Mouse (Mus musculus) retina, embryonic 14.5 days (tissue): ENCODE measurements around the gene Rhebl1.
A peak's percentile ranks its signal among the peaks of the same experiment; 100 is the strongest.

ENCODE experiments used
- DNase-seq: peaks from one replicate; pipeline ENCODE4 v3.0.0-alpha.2; 2015; ENCODE audit warnings: low spot score

Rhebl1 gene

DNA sequence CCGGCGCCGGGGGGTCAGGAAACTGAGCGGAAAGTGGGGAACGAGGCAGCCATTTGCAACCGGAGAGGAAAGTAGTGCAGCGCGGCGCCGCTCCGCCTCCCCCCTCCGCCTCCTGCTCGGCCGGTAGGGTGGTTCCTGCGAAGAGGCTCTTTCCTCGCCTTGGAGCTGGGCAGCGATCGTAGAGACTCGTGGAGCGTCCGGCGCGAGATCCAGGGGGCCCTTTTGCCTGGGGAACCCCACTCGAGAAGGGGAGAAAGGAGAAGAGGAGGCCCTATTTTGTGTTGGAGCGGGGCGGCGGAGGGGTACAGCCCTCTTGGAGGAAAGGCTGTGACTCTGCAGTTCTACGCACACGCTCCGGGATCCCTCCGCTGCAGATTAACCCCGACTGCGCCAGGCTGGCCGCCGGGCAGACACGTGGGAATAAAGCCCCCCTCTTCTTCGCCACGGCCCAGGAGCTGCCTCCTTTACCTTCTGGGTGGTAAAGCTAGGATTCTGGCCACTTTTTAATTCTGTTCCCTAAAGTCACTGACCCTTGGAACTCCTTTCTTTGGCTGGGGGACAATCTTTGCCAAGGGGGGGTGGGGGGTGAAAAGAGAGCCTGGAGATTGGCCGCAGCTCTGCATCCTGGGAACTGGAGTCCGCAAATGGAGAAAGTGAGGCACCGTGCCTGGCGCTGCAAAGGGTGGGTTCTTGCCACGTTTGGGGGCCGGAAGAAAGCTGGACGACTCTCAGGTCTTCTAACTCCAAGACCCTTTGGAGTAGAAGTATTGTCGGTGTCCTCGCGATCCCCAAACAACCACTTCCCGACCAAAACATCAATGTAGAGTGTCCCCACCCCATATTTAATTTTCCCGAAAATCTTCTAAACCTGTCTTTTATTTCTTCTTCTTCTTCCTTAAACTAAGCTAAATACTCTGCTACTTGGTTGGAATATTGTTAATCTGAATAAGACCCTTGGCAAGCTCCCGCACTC is 22.1 kb downstream of the Rhebl1 start:
- DNase-seq, result peak; percentile 96

DNA sequence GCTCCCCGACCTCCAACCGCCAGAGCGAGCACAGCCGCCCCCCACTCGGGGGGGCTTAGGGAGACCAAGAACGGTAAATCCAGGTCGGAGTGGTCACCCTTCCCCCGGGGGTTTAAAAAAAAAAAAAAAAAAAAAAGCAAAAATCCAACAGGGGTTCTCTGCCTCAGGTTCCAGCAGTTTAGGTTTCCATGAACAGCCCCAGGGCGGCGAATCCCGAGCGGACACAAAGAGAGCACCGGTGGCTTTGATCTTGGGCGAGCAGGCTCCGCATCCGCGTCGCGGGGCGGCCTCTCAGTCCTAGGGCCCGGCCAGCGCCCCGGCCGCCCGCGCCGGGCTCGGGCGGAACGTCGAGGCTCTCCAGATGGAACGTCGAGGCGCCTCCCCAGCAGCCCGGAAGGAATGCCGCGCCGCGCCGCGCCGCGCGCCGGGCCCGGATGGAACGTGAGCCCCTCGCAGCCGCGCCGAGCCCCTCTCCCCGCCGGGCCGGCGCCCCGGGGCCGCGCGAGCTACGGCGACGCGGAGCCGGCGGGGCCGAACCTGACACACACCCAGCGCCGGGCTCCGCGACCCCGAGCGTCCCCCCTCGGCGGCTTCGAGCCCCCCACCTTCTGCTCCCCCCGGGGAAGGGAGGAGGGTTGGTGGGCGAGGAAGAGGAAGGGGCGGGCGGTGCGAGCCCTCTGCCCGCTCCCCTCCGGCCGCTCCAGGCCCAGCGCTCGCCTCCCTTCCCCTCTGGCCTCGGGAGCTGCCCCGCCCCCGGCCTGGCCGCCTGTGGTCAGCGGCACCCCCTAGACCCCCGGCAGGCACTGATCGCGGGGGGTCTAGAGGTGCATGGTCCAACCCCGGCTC is 23.0 kb downstream of the Rhebl1 start, which contains the start of gene Kmt2d:
TSS of gene Kmt2d (minus strand) at position 135 of the 846 bp plus-strand sequence.
- peak; percentile 52 for DNase-seq

DNA sequence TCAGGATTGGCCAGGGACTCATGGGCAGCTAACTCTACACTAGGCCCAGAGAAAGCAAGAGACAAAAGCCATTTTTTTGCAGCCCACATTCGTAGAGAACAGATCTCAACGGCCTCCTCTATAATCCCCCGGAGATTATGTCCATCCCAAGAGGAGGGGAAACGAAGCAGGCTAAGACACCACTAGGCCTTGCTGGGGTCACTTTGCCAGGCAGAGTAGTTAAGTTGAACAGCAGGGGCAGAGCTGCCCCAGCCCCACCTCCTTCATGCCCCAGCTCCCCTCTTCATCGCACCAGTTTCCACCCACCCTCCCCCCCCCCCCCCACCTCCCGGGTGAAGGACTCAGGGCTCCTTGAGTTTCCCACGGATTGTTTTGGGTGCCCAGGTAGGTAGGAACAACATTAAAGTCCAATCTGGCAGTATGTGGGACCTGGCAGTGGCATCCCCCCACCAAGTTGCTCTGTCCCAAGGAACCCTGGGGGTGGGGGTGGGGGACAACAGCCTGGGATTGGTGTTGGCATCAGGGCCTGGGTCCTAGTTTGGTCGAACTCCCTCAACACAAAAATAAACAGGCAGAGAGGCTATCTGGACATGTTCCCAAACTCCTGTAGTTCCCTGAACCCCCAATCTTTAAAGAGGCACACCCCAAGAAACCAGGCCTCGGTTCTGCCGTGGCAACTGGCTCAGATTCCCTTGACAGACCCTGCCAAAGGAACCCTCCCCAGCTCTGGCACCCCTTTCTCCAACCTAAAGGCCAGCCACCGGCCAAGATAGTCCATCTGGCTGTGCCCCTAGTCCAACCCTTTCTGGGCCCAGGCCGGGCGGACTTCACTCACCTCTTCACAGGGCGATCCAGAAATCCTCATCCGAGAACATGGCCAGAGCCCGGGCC is 23.9 kb downstream of the Rhebl1 start:
- no peak for DNase-seq

DNA sequence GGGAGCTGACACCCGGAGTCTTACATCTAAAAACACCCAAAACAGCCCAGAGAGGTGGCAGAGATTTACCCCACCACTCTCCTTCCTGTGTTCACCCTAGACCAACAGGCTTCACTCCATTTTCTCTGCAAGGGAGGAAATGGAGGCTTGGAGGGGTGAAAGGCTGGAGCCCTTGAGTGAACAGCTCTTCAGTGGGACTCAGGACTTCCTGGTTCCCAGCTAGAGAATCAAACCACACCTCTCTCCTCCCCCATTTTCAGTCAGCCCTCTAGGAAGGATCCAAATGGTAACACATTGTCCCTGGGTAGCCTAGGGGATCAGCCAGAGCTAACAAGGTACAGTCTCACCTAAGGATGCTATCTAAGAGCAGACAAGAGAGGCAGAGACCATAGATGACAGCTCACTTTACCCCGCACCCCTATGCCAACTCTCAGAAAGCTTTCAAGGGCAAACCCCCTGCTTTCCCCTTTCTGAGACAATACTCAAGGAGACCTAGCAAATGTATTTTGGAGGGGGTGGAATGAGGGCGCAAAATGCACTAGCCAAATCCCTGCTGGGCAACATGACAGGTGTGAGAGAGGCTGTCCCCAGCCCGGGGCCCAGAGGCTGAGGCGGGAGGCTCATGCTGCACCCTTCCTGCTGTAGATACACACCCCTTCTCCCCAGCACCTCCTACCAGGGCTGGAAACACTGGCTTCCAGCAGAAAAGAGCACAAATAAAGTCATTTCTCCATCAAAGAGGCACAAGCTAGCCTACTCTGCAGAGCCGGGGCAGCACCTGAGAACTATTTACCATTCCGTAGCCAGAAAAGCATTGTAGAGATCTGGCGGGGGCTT is 24.8 kb downstream of the Rhebl1 start:
- DNase-seq, result no peak

DNA sequence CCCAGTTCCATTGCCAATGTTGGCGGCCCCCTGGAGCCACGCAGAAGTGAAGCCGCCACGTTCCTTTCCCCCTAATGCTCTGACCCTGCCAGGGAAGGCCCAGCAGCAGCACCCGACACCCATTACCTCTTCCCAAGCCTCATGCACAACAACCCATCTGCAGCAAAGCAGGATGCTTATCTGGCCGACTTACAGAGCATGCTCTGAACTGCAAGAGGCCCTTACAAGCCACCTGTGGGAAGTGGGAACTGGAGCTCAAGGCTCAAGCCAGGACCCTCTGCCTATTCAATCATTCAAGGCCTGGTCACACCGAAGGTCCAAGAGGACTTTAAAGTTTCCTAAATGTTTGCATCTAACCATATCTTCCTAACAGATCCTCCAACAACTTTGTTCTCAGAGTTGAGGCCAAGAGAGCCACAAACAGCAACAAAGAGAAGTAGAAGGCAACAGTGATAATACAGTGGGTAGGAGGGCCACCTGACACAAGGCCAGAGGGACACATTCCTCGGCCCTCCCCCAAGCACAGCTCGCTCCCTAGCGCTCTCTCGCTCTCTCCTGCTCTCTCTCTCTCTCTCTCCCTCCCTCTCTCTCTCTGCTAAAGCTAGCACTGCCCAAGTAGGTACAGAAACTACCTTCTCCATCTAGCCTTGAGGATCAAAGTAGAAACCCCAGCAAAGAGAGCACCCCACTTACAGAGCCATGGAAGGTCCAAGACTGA is 25.8 kb downstream of the Rhebl1 start:
- no peak for DNase-seq

DNA sequence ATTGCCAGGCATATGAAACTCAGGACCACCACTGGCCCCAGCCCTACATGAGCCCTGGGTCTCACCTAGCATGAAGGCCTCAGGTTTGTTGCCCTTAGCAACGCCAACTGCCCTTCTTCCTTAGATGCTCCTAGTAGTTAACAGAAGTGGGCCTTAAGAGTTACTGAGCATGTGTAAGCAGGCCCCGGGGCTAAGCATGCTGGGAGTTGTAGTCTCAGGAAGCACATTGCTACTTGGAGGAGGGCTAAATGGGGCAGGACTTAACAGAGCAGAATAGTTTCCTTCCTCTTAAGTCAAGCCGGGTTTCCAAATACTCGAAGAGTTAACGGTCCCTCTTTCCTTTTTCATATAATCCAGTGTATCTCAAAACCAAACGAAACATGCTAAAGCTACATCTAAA is 27.0 kb downstream of the Rhebl1 start:
- DNase-seq, result peak; percentile 42

DNA sequence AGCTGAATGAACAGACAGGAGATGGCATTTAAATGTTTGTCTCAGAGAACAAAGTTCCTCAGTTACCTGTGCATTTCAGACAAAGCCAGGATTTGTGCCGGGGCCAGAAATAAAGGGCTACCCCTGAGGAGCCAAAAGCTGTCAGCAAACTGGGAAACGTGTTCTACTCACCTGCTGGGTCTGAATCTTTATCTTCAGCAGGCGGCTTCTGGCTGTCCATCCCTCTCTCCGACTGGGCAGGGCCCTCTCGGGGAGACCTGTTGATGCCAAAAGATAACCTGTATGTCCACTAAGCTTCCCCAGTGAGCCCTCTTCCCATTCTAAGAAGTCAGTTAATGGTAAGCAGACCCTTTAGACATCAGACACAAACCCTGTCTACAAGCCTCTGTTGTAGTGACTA is 27.8 kb downstream of the Rhebl1 start:
- no peak for DNase-seq

DNA sequence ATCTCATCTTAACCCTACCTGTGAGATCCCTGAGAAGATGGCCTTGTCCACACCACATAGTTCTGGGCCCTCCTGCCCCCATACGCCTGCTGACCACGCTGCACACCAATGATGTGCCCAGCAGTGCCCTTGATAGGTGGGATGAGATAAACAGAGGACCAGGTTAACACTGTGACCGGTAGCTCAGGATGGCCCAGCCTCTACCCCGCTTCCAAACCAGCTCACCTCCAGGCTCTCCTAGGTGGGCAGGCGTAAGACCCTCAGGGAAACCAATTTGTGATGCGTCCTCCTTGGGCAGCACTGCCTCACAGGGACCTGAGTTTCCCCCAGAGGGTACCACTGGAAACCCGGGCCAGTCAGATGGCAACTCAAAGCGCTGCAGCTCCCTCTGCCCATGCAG is 28.6 kb downstream of the Rhebl1 start:
- DNase-seq, result no peak

DNA sequence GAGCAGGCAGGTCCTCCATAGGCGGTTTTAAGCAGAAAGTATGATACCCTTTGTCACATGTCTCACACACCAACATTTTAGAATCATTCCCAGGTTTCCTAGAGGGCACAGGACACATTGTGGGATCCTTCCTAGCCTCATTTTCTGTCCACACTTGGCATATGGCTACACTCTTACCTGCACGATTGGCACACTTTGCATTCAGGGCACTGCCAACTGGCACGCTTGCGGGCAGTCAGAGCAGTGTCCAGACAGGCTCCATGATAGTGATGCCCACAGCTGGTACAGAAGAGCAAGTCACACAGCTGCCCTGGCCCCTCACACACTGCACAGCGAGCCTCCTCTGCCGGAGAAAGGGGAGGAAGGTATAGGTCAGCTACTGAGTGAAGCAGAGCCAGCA is 29.4 kb downstream of the Rhebl1 start:
- no peak for DNase-seq

DNA sequence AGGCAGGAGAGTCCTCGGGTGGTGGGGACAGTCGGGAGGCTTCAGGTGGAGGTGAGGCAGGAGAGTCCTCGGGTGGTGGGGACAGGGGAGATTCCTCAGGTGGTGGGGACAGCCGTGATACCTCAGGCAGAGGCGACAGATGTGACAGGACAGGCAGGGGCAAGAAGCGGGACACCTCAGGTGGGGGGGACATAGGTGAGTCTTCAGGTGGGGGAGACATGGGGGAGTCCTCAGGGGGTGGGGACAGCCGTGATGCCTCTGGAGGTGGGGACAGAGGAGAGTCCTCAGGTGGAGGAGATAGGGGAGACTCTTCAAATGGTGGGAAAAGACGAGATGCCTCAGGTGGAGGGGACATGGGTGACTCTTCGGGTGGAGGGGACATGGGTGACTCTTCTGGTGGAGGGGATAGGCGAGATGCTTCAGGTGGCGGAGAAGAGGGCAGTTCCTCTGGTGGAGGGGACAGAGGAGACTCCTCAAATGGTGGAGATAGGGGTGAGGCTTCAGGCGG is 30.8 kb downstream of the Rhebl1 start:
- DNase-seq, result no peak

DNA sequence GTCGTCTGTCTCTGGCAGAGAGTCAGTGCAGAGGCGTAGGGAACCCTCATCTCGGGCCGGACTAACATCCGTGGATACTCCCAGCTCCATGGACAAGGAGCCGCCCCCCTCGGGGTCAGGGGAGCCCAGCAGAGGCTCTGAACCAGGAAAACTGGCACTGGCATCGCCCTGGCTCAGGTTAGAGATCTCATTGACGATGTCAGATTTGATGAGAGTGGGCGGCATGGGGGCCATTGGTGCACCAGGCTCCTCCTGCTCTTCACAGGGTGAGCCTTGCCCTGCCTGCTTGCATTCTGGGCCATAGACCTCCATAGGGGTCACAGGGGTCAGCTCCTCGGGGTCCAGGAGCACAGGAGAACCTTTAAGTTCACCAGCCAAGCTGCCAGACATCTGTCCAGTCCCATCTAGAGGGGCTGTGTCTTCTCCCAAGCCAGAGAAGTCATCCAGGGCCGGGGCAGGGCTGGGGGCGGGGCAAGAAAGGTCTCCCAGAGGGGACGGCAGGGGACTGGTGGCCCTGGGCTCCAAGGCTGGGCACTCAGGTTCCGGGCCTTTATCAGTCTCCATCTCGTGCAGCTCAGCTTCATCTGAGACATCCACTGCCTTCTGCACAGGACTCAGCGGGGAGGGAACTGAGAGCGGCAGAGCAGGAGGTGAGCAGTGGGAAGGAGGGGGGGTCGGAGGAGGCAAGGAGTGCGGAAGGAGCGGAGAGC is 32.5 kb downstream of the Rhebl1 start:
- no peak for DNase-seq

DNA sequence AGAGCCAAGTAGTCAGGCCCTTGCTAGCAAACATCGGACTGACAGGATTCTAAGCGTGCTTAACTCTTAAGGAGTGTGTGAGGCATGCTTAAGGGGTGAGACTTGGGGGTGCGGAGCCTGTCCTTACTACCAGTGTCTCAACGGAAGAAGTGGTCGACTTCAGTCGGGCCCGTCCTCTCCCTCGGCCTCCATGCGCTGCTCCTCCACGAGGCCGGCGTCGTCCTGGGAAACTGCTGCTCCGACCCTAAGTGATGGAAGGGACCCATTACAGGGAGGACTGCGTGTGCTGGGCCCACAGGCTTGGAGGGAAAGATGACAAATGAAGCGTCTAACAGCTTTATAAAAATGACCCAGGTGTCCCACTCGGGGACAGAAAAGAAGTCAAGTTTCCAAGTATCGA is 33.4 kb downstream of the Rhebl1 start:
- no peak for DNase-seq

DNA sequence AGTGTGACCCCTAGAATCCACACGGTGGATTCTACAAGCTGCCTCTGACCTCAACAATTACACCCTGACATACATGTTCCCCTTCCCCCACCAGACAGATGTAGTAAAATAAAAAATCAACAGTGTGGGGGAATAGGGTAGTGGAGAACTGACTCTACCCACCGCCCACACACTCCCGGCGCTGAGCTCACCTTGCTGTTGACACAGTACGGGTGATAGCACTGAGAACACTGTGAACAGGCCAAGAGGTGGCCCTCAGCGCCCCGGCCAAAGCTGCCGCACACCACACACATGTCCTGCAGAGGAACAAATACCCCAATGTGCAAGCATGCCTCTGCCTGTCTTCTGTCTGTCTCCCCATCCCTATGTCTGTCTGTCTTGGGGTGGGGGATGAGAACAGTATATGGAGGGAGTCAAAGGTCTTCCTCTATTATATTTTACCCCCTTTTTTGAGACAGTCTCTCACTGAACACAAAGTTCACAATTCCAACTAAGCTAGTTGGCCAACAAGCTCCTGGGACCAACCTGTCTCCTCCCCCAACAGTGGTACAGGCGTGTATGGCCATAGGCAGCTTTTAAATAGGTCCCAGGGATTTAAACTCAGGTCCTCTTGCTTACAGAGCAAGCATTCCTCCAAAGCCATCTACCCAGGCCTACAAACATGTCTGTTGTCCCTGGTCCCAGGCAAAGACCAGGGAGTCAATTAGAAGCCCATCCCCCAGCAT is 34.9 kb downstream of the Rhebl1 start:
- no peak for DNase-seq

DNA sequence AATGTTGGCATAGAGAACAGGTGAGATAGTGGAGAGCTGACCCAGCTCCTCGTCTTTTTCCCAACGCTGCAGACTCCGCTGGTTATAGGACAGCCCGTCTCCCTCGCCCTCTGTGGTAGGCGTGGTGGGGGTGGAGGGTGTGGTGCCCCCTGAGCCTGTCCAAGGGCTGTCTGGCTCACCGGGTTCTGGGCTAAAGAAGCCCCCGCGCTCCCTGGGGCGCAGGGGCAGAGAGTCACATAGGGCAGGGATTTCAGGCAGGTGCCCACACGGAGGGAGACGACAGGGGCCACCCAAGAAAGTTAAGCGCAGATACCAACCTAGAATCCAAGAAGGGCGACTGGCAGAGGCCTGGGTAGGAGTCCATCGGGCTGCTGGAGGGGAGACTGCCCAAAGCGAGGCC is 40.1 kb downstream of the Rhebl1 start:
- DNase-seq, result no peak

DNA sequence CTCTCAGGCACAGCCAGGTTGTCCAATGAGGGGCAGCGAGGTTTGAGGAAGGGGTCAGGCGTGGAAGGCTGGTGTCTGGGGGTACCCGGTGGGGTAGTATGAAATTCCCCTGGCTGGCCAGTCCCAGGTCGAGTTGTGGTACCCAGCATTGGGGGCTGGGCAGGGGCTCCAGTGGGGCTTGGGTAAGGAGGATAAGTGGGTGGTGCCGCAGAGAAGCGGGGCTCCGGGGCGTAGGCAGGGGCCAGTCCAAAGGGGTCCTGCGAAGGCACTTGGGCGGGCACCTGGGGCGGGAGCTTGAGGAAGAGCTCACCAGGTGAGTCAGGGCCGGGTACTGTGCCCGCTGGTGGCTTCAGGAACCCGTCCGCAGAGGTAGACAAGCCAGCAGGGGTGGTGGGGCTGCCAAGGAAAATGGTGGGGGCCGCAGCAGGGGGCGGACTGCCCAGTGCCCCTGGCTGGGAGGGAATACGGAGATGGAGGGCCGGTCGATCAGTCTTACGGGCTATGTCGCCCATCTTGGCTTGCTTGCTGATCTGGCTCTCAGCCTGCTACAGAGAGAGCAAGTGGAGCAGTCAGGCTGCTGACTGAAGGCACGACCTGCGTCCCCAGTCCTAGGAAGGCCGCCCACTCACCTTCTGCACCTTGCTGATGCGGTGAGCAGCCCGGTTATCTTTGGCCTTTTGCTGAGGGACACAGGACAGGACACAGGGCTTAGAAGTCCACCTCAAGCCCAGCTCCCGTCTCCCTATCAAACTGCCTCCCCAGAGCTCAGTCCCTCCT is 41.0 kb downstream of the Rhebl1 start:
- no peak for DNase-seq

DNA sequence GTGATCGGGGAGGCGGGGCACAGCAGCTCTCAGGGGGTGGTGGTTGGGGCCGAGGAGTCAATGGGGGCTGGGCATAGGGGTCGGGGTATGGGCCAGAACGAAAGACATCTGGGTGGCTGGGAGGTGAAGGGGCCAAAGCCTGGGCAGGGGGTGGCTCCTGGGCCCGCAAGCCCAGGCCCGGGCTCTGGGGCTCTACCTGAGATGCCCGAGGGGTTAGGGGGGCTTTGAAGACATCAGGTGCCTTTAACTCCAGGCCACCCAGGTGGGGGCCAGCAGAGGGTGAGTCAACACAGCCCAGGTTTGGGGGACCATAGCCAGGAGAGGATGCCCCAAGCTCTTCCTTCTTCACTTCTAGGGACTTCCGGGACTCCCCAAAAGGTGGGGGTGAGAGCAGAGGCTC is 41.6 kb downstream of the Rhebl1 start:
- no peak for DNase-seq

DNA sequence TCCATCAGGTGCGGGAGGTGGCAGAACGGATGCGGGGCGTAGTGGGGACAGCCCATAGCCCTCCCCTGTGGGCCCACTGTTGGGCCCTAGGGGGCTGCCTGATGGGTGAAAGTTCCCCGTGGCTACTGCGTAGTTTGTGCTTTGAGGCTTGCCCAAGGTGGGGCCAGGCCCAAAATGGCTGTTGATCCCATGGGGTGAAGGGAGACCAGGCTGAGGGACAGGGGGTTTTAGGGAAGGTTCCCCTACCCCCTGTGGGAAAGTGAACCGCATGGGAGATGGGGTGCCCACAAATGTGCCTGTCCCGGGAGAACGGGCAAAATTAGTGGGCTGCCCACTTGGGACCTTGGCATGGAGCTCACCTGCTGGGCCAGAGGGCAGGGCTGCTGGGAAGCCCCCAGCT is 42.3 kb downstream of the Rhebl1 start:
- no peak for DNase-seq

DNA sequence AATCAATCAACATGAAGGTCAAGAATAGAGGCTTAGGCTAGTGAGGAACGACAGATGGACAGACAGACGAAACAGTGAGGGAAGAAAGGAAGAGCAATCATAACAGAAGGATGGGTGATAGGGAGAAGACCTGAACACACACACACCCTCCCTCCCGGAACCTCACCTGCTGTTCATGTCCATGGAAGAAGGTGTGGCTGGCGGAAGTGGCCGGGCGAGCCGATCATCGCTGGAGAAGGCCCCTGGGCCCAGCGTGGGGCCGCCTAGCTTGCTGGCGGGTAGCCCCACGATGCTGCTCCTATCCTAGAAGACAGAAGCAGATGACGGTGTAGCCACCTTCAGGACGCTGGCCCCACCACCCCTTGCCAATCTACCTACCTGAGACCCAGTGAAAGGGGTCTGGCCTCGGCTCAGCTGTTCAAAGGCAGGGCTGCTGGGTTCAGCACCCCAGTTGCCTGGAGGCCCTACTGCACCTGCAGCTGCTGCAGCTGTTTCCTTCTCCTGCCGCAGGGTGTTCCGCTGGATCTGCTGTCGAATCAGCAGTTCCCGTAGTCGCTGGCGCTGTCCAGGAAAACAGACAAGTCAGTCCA is 43.0 kb downstream of the Rhebl1 start:
- no peak for DNase-seq
